Mouse (Mus musculus) embryonic facial prominence, embryonic 12.5 days (tissue): ENCODE results near the gene Aprt. TPM values are rescaled to one million over a fixed set of nuclear protein-coding genes. Genes with fewer than 3 reads are reported as not detected.

ENCODE experiments used
- microRNA-seq: library from miRNA; unstranded; fragments of <30 nt; microRNA quantifications from one replicate; pipeline ENCODE4, GENCODE M21; 2017
- polyA plus RNA-seq: library from polyadenylated mRNA; unstranded; fragments of >200 nt; fragmentation: Nextera tagmentation; extraction: Ambion mirVana; gene quantifications from 2 replicates; pipeline ENCODE4 v1.2.1, GENCODE M21; 2016

The Aprt gene
- polyA plus RNA-seq, 1 experiment from 2014 or later: 289 TPM

Small RNAs within 50 kb of the gene (microRNA-seq; reads per million reads assigned to microRNA genes)
- gene Mir6396: not detected

Other genes with a start within 250 kb of the Aprt start
- gene Trhr2, start 216.2 kb downstream of the Aprt start, polyA plus RNA-seq: 0.32 and 0.39 TPM in 2 replicates
- 66.1 and 67.9 TPM in 2 replicates for gene Zc3h18, start 200.3 kb downstream of the Aprt start, polyA plus RNA-seq
- 0.45 TPM in 1 of 2 replicates, not detected in the other for gene Il17c, start 154.9 kb downstream of the Aprt start, polyA plus RNA-seq
- gene Cyba, start 144.0 kb downstream of the Aprt start, polyA plus RNA-seq: 88.3 TPM in 2 replicates
- 44.6 and 45.1 TPM in 2 replicates for gene Mvd, start 133.5 kb downstream of the Aprt start, polyA plus RNA-seq
- 0.45 and 0.73 TPM in 2 replicates for gene Snai3, start 116.2 kb downstream of the Aprt start, polyA plus RNA-seq
- 46.8 and 49.9 TPM in 2 replicates for gene Rnf166, start 100.8 kb downstream of the Aprt start, polyA plus RNA-seq
- 69.9 and 76.8 TPM in 2 replicates for gene Ctu2, start 100.8 kb downstream of the Aprt start, polyA plus RNA-seq
- 11.6 and 16.7 TPM in 2 replicates for gene Piezo1, start 25.6 kb downstream of the Aprt start, polyA plus RNA-seq
- 41.2 and 41.6 TPM in 2 replicates for gene Cdt1, start 8.9 kb downstream of the Aprt start, polyA plus RNA-seq
- 7.1 and 7.4 TPM in 2 replicates for gene Galns, start 34.6 kb upstream of the Aprt start, polyA plus RNA-seq
- 46.3 and 56.3 TPM in 2 replicates for gene Trappc2l, start 34.7 kb upstream of the Aprt start, polyA plus RNA-seq
- gene Pabpn1l, start 45.8 kb upstream of the Aprt start, polyA plus RNA-seq: not detected in 2 replicates
- 3.9 and 4.4 TPM in 2 replicates for gene Cbfa2t3, start 122.2 kb upstream of the Aprt start, polyA plus RNA-seq
- gene Acsf3, start 198.6 kb upstream of the Aprt start, polyA plus RNA-seq: 17.7 and 18.7 TPM in 2 replicates